In genomic region chr3:84708469-84708868, GRCm38 (mm10) we compare ENCODE assay signal across 22 mouse cellular contexts. TPM values are rescaled to one million over a fixed set of nuclear protein-coding genes. Genes with fewer than 3 reads are reported as not detected.
A peak's percentile ranks its signal among the peaks of the same experiment; 100 is the strongest.
DNase-seq lines count a peak whose midpoint lies in the region; ATAC-seq and TF ChIP-seq lines count a peak whose summit lies in the region.
"Had no signal": no experiment of that assay in that cellular context is flagged by ENCODE, and none has a peak within 500 bp of the region (broad histone marks: within the 10 kb centered on the region; RNA-seq: fewer than 3 reads in every experiment).

No protein-coding gene starts in this region.

- WGBS in heart, adult 2 months, result 48% methylated on average over 10 of the region's 10 CpGs
- WGBS in heart, embryonic 10.5 days, result 75% methylated on average over 10 of the region's 10 CpGs
- 42% methylated on average over 10 of the region's 10 CpGs for WGBS in heart, embryonic 16.5 days

- no peak overlapping the region for H3K4me3 ChIP-seq in heart, adult 2 months
- H3K4me3 ChIP-seq in heart, embryonic 10.5 days, result no peak overlapping the region
- no peak overlapping the region for H3K4me3 ChIP-seq in heart, embryonic 16.5 days (ENCODE audit: low read length)
- H3K4me3 ChIP-seq: embryonic facial prominence, embryonic 12.5 days; erythroblast, embryonic 14.5 days; forebrain, embryonic 15.5 days; hindbrain, embryonic 12.5 days; limb, embryonic 15.5 days; liver, embryonic 15.5 days; midbrain, embryonic 15.5 days; stomach, embryonic 15.5 days had no signal

- H3K27me3 ChIP-seq in heart, adult 2 months (ENCODE audit: control insufficient read depth, insufficient read depth, low read length), result no peaks in the 10 kb centered on the region
- H3K27me3 ChIP-seq in heart, embryonic 10.5 days (ENCODE audit: insufficient read depth, poor library complexity, severe bottlenecking), result no peaks in the 10 kb centered on the region
- no peaks in the 10 kb centered on the region for H3K27me3 ChIP-seq in heart, embryonic 16.5 days (ENCODE audit: control insufficient read depth, insufficient read depth, low read length)
- H3K27me3 ChIP-seq: embryonic facial prominence, embryonic 12.5 days; forebrain, embryonic 15.5 days; hindbrain, embryonic 12.5 days; limb, embryonic 15.5 days; midbrain, embryonic 15.5 days; stomach, embryonic 15.5 days had no signal

- H3K4me1 ChIP-seq in heart, adult 2 months (ENCODE audit: control insufficient read depth, insufficient read depth, low read length), result peaks cover 2% of the 10 kb centered on the region; the same call in 1 of the 2 replicates
- peaks cover 7% of the 10 kb centered on the region; the same call in 1 of the 2 replicates for H3K4me1 ChIP-seq in heart, embryonic 10.5 days
- H3K4me1 ChIP-seq in heart, embryonic 16.5 days (ENCODE audit: control insufficient read depth, insufficient read depth, low read length), result peaks cover 16% of the 10 kb centered on the region
- H3K4me1 ChIP-seq: embryonic facial prominence, embryonic 12.5 days; forebrain, embryonic 15.5 days; hindbrain, embryonic 12.5 days; limb, embryonic 15.5 days; midbrain, embryonic 15.5 days; stomach, embryonic 15.5 days had no signal

- TF ChIP-seq EP300 in heart, adult 2 months (IDR thresholded peaks at IDR 0.05; ENCODE audit: insufficient read depth, low read depth, low read length), result peak; percentile 64; the same call in 1 of the 2 replicates

- TF ChIP-seq POLR2A in heart, adult 2 months (IDR thresholded peaks at IDR 0.05; ENCODE audit: insufficient read depth, low read depth, low read length), result no peak

- no peak overlapping the region for H3K9ac ChIP-seq in heart, adult 2 months (ENCODE audit: low read depth, low read length)
- peak overlapping the region; percentile 11; the same call in 1 of the 2 replicates for H3K9ac ChIP-seq in heart, embryonic 16.5 days (ENCODE audit: low read length)
- H3K9ac ChIP-seq: embryonic facial prominence, embryonic 12.5 days; forebrain, embryonic 15.5 days; hindbrain, embryonic 12.5 days; limb, embryonic 15.5 days; liver, embryonic 15.5 days; midbrain, embryonic 15.5 days; stomach, embryonic 15.5 days had no signal

- peak; percentile 85 for ATAC-seq in heart, embryonic 16.5 days (replicated peaks; ENCODE audit: extremely low read depth, insufficient read depth, low FRiP score)
- ATAC-seq in CD4-positive, CD25-positive, alpha-beta regulatory T cell, adult 4 months, result no peak
- ATAC-seq in monocyte, adult 5-6 weeks (replicated peaks; ENCODE audit: insufficient number of reproducible peaks, low FRiP score, low TSS enrichment, poor library complexity, severe bottlenecking), result no peak
- ATAC-seq: forebrain, embryonic 15.5 days; midbrain, embryonic 15.5 days had no signal

- no peaks in the 10 kb centered on the region for H3K9me3 ChIP-seq in heart, embryonic 10.5 days
- peaks cover 4% of the 10 kb centered on the region; the same call in 1 of the 2 replicates for H3K9me3 ChIP-seq in heart, embryonic 16.5 days (replicated peaks; ENCODE audit: control insufficient read depth, low read length)
- H3K9me3 ChIP-seq: embryonic facial prominence, embryonic 12.5 days; forebrain, embryonic 15.5 days; hindbrain, embryonic 12.5 days; limb, embryonic 15.5 days; liver, embryonic 15.5 days; midbrain, embryonic 15.5 days; stomach, embryonic 15.5 days had no signal

- H3K4me2 ChIP-seq in heart, embryonic 16.5 days (ENCODE audit: low read depth, low read length), result no peak overlapping the region
- H3K4me2 ChIP-seq: embryonic facial prominence, embryonic 12.5 days; forebrain, embryonic 15.5 days; hindbrain, embryonic 12.5 days; limb, embryonic 15.5 days; liver, embryonic 15.5 days; midbrain, embryonic 15.5 days; stomach, embryonic 15.5 days had no signal

- H3K36me3 ChIP-seq in heart, adult 2 months (ENCODE audit: control insufficient read depth, insufficient read depth, low read length), result no peaks in the 10 kb centered on the region
- no peaks in the 10 kb centered on the region for H3K36me3 ChIP-seq in heart, embryonic 10.5 days
- no peaks in the 10 kb centered on the region for H3K36me3 ChIP-seq in heart, embryonic 16.5 days (ENCODE audit: control insufficient read depth, insufficient read depth)
- H3K36me3 ChIP-seq: embryonic facial prominence, embryonic 12.5 days; forebrain, embryonic 15.5 days; hindbrain, embryonic 12.5 days; limb, embryonic 15.5 days; liver, embryonic 15.5 days; midbrain, embryonic 15.5 days; stomach, embryonic 15.5 days had no signal

- no peak overlapping the region for H3K27ac ChIP-seq in heart, adult 2 months
- H3K27ac ChIP-seq in heart, embryonic 10.5 days, result no peak overlapping the region
- peak overlapping the region; percentile 29; the same call in 1 of the 2 replicates for H3K27ac ChIP-seq in heart, embryonic 16.5 days (ENCODE audit: low read length)
- H3K27ac ChIP-seq: embryonic facial prominence, embryonic 12.5 days; forebrain, embryonic 15.5 days; hindbrain, embryonic 12.5 days; limb, embryonic 15.5 days; liver, embryonic 15.5 days; midbrain, embryonic 15.5 days; stomach, embryonic 15.5 days had no signal

- peak; percentile 39 to 60 for DNase-seq in heart, adult 2 months
- no peak for DNase-seq in heart, embryonic 10.5 days (ENCODE audit: low spot score)
- peak; percentile 46 for DNase-seq in gastrocnemius, postnatal 25 days
- peak; percentile 86 for DNase-seq in skeletal muscle tissue, adult 2 months (ENCODE audit: low read depth, low spot score)
- no peak for DNase-seq in adrenal gland, postnatal 25 days
- DNase-seq: adrenal gland, adult 2 months; cerebellum, adult 9-11 months; kidney, adult 9 months; kidney, postnatal 25 days; right cerebral cortex, postnatal 25 days; thymus, adult 2 months had no signal

- intact Hi-C loops in heart, adult 2 months (cut with DNase I), result no loop called here

- no peaks in the 10 kb centered on the region for H3K79me2 ChIP-seq in heart, adult 2 months (replicated peaks; ENCODE audit: control insufficient read depth, insufficient read depth, low read length)

- TF ChIP-seq CTCF in heart, adult 2 months (IDR thresholded peaks at IDR 0.05), result no peak

RNA-seq across cellular contexts. Expression of gene Tmem154, which starts 42.5 kb away (rescaled TPM):
- 1 to 10 TPM; 1.6 to 2.1 TPM for total RNA-seq in heart, adult 2 months (2021)
- 2.1 TPM in 2 replicates for polyA plus RNA-seq in heart, adult 2 months (2012; rRNA removed)
- polyA plus RNA-seq in heart, embryonic 10.5 days (2016; fragmentation: Nextera tagmentation; extraction: Ambion mirVana), result 0.25 and 0.26 TPM in 2 replicates
- under 1 TPM; 0.38 TPM for total RNA-seq in gastrocnemius, postnatal 25 days (2021)
- polyA plus RNA-seq in heart, embryonic 16.5 days (2015; fragmentation: Nextera tagmentation; extraction: Ambion mirVana), result 2.0 and 3.1 TPM in 2 replicates
- 100 to 1,000 TPM; 140 to 141 TPM for polyA plus RNA-seq in CD4-positive, CD25-positive, alpha-beta regulatory T cell, adult 4 months (2017; shearing (Covaris generic))
- 4.5 and 13.2 TPM in 2 replicates for total RNA-seq in adrenal gland, postnatal 25 days (2021)
- 10.4 to 18.5 TPM (median 16.8 TPM) in 3 replicates for total RNA-seq in monocyte, adult 5-6 weeks (2017)

Comparison
In these comparisons a context has a peak if more than half of its experiments do, and no peak if none do; other contexts are left out.
1. DNase-seq: peak in heart, adult 2 months (2 of 2), gastrocnemius, postnatal 25 days (single experiment) and skeletal muscle tissue, adult 2 months (single experiment); none in heart, embryonic 10.5 days (single experiment) and adrenal gland, postnatal 25 days (single experiment).